Mouse (Mus musculus): ENCODE data around the gene Shisa9. TPM values are rescaled to one million over a fixed set of nuclear protein-coding genes. Genes with fewer than 3 reads are reported as not detected.
A peak's percentile ranks its signal among the peaks of the same experiment; 100 is the strongest.

Gene Shisa9
- total and polyA plus RNA-seq, 3 experiments: not detected

- in situ Hi-C loops (cut with MboI; ENCODE audit: low pct_ligation_motif_present, low pct_unique_long_range_greater_than_20kb, low sequenced_read_pairs): no loop called here
- TF ChIP-seq USF2 (conservative IDR thresholded peaks at IDR 0.05; ENCODE audit: low read depth, low read length) (no peak), TBP (conservative IDR thresholded peaks at IDR 0.05; ENCODE audit: low read depth, low read length) (no peak), SIN3A (IDR thresholded peaks at IDR 0.05; ENCODE audit: low read length) (no peak), KAT2A (IDR thresholded peaks at IDR 0.05; ENCODE audit: insufficient replicate concordance, low read length) (no peak), POLR2A (IDR thresholded peaks at IDR 0.05; ENCODE audit: low read depth, low read length) (no peak)
- dilution Hi-C loops (cut with MboI; ENCODE audit: extremely low pct_ligation_motif_present, extremely low pct_unique_long_range_greater_than_20kb, low sequenced_read_pairs): no loop called here
These were observed 319.5 kb downstream of the Shisa9 start for GRCm38 (mm10) chr16:12303420-12303819.

GRCm38 (mm10) chr16:12307318-12307965, 323.5 kb downstream of the Shisa9 start:
- Histone ChIP-seq H3K27ac (ENCODE audit: insufficient read depth, low read depth) (no peak overlapping the region), H3K36me3 (replicated peaks in 1 of 2; ENCODE audit: control insufficient read depth in 1 of 2, insufficient read depth in 1 of 2, low read length in 1 of 2) (no peaks in the 10 kb centered on the region), H3K79me2 (replicated peaks; ENCODE audit: control insufficient read depth, extremely low read depth, insufficient read depth, poor library complexity, severe bottlenecking) (no peaks in the 10 kb centered on the region), H3K4me2 (ENCODE audit: insufficient read depth, low read depth, poor library complexity, severe bottlenecking) (peak overlapping the region; percentile 33; the same call in 1 of the 2 replicates), H3K27me3 (replicated peaks) (peaks cover 37% of the 10 kb centered on the region), H3K4me3 (replicated peaks in 1 of 3; ENCODE audit: low read depth in 2 of 3, low read length in 2 of 3, poor library complexity in 1 of 3) (no peak overlapping the region), H3K4me1 (ENCODE audit: control insufficient read depth in 1 of 2, insufficient read depth in 2 of 2) (peaks cover 0 to 8% of the 10 kb centered on the region in 2 experiments; a peak in 1 of 4 replicates), H3K9ac (ENCODE audit: insufficient read depth, low read depth) (no peak overlapping the region), H3K9me3 (replicated peaks; ENCODE audit: low read length) (no peaks in the 10 kb centered on the region)
- no peak for DNase-seq (ENCODE audit: extremely low read depth)
- TF ChIP-seq ZMIZ1 (IDR thresholded peaks at IDR 0.05; ENCODE audit: low read depth, low read length) (no peak), JUND (conservative IDR thresholded peaks at IDR 0.05; ENCODE audit: low read depth, low read length) (no peak), POLR2A (IDR thresholded peaks at IDR 0.05; ENCODE audit: low read depth, low read length) (no peak), MAX (IDR thresholded peaks at IDR 0.05; ENCODE audit: low read length) (no peak)
- in situ Hi-C loops (cut with MboI; ENCODE audit: low pct_ligation_motif_present, low pct_unique_long_range_greater_than_20kb, low sequenced_read_pairs): no loop called here
- dilution Hi-C loops (cut with MboI; ENCODE audit: extremely low pct_ligation_motif_present, extremely low pct_unique_long_range_greater_than_20kb, low sequenced_read_pairs): no loop called here

More at GRCm38 (mm10) chr16:12303420-12303819, 319.5 kb downstream of the Shisa9 start:
- DNase-seq (ENCODE audit: extremely low read depth): no peak
- Histone ChIP-seq H3K9ac (ENCODE audit: insufficient read depth, low read depth) (no peak overlapping the region), H3K4me3 (replicated peaks in 1 of 3; ENCODE audit: low read depth in 2 of 3, low read length in 2 of 3, poor library complexity in 1 of 3) (no peak overlapping the region), H3K4me2 (ENCODE audit: insufficient read depth, low read depth, poor library complexity, severe bottlenecking) (no peak overlapping the region), H3K27me3 (replicated peaks) (peaks cover 61% of the 10 kb centered on the region), H3K9me3 (replicated peaks; ENCODE audit: low read length) (no peaks in the 10 kb centered on the region), H3K36me3 (replicated peaks in 1 of 2; ENCODE audit: control insufficient read depth in 1 of 2, insufficient read depth in 1 of 2, low read length in 1 of 2) (no peaks in the 10 kb centered on the region), H3K27ac (ENCODE audit: insufficient read depth, low read depth) (no peak overlapping the region), H3K79me2 (replicated peaks; ENCODE audit: control insufficient read depth, extremely low read depth, insufficient read depth, poor library complexity, severe bottlenecking) (no peaks in the 10 kb centered on the region), H3K4me1 (ENCODE audit: control insufficient read depth in 1 of 2, insufficient read depth in 2 of 2) (peaks cover 0 to 8% of the 10 kb centered on the region in 2 experiments; a peak in 1 of 4 replicates)

- H3K4me1 ChIP-seq (ENCODE audit: control insufficient read depth in 1 of 2, insufficient read depth in 2 of 2): peaks cover 0 to 8% of the 10 kb centered on the region in 2 experiments; a peak in 1 of 4 replicates
- no peaks in the 10 kb centered on the region for H3K36me3 ChIP-seq (replicated peaks in 1 of 2; ENCODE audit: control insufficient read depth in 1 of 2, insufficient read depth in 1 of 2, low read length in 1 of 2)
- DNase-seq (ENCODE audit: extremely low read depth): no peak
- no peak overlapping the region for H3K4me3 ChIP-seq (replicated peaks in 1 of 3; ENCODE audit: low read depth in 2 of 3, low read length in 2 of 3, poor library complexity in 1 of 3)
- dilution Hi-C loops (cut with MboI; ENCODE audit: extremely low pct_ligation_motif_present, extremely low pct_unique_long_range_greater_than_20kb, low sequenced_read_pairs): no loop called here
- H3K4me2 ChIP-seq (ENCODE audit: insufficient read depth, low read depth, poor library complexity, severe bottlenecking): no peak overlapping the region
- H3K9me3 ChIP-seq (replicated peaks; ENCODE audit: low read length): no peaks in the 10 kb centered on the region
- H3K27me3 ChIP-seq (replicated peaks): peaks cover 32% of the 10 kb centered on the region
- in situ Hi-C loops (cut with MboI; ENCODE audit: low pct_ligation_motif_present, low pct_unique_long_range_greater_than_20kb, low sequenced_read_pairs): no loop called here
- no peak overlapping the region for H3K9ac ChIP-seq (ENCODE audit: insufficient read depth, low read depth)
- TF ChIP-seq USF2 (conservative IDR thresholded peaks at IDR 0.05; ENCODE audit: low read depth, low read length) (no peak), HCFC1 (IDR thresholded peaks at IDR 0.05; ENCODE audit: low read depth, low read length) (no peak), CHD1 (IDR thresholded peaks at IDR 0.05; ENCODE audit: low read depth, low read length) (no peak), MEF2A (IDR thresholded peaks at IDR 0.05; ENCODE audit: borderline replicate concordance, low read depth, low read length) (no peak), E2F4 (IDR thresholded peaks at IDR 0.05; ENCODE audit: insufficient replicate concordance, low read depth, low read length) (no peak), MAZ (IDR thresholded peaks at IDR 0.05; ENCODE audit: low read depth, low read length) (no peak), ETS1 (conservative IDR thresholded peaks at IDR 0.05; ENCODE audit: low read depth, low read length) (no peak), MAX (IDR thresholded peaks at IDR 0.05; ENCODE audit: low read length) (no peak), ELF1 (IDR thresholded peaks at IDR 0.05; ENCODE audit: low read depth, low read length) (no peak), CTCF (conservative IDR thresholded peaks at IDR 0.05 in 1 of 2, IDR thresholded peaks at IDR 0.05 in 1 of 2; ENCODE audit: low read depth in 2 of 2, low read length in 2 of 2) (no peak), MYC (IDR thresholded peaks at IDR 0.05; ENCODE audit: low read depth, low read length) (no peak), NELFE (IDR thresholded peaks at IDR 0.05; ENCODE audit: low read depth, low read length) (no peak), JUN (IDR thresholded peaks at IDR 0.05; ENCODE audit: insufficient read depth, low read depth, low read length) (no peak), MXI1 (IDR thresholded peaks at IDR 0.05; ENCODE audit: low read depth, low read length) (no peak), UBTF (IDR thresholded peaks at IDR 0.05; ENCODE audit: low read depth, low read length) (no peak)
- H3K79me2 ChIP-seq (replicated peaks; ENCODE audit: control insufficient read depth, extremely low read depth, insufficient read depth, poor library complexity, severe bottlenecking): no peaks in the 10 kb centered on the region
- H3K27ac ChIP-seq (ENCODE audit: insufficient read depth, low read depth): no peak overlapping the region
These were observed 325.9 kb downstream of the Shisa9 start for GRCm38 (mm10) chr16:12309826-12310225.
